Comparison of ENCODE assay signal across 25 mouse cellular contexts in genomic region chr11:108443893-108444563, GRCm38 (mm10). TPM values are rescaled to one million over a fixed set of nuclear protein-coding genes. Genes with fewer than 3 reads are reported as not detected.
A peak's percentile ranks its signal among the peaks of the same experiment; 100 is the strongest.
DNase-seq lines count a peak whose midpoint lies in the region; ATAC-seq lines count a peak whose summit lies in the region.
"Had no signal": no experiment of that assay in that cellular context is flagged by ENCODE, and none has a peak within 500 bp of the region (broad histone marks: within the 10 kb centered on the region; RNA-seq: fewer than 3 reads in every experiment).

No protein-coding gene starts in this region.

- H3K27ac ChIP-seq in kidney, embryonic 14.5 days (ENCODE audit: low read depth, low read length), result no peak overlapping the region
- no peak overlapping the region for H3K27ac ChIP-seq in kidney, embryonic 16.5 days (ENCODE audit: low read length)
- H3K27ac ChIP-seq: embryonic facial prominence, embryonic 10.5 days; embryonic facial prominence, embryonic 12.5 days; forebrain, embryonic 13.5 days had no signal

- no peaks in the 10 kb centered on the region for H3K9me3 ChIP-seq in kidney, embryonic 14.5 days (ENCODE audit: control insufficient read depth, low read length)
- H3K9me3 ChIP-seq in kidney, embryonic 16.5 days (ENCODE audit: low read length), result no peaks in the 10 kb centered on the region
- 0 out of 2 replicates have a peak, but pooled peaks cover 4% of the 10 kb centered on the region for H3K9me3 ChIP-seq in megakaryocyte, embryonic 14.5 days
- H3K9me3 ChIP-seq: embryonic facial prominence, embryonic 10.5 days; embryonic facial prominence, embryonic 12.5 days; forebrain, embryonic 13.5 days; G1E had no signal

- DNase-seq in kidney, adult 9 months, result no peak
- no peak for DNase-seq in kidney, postnatal 25 days
- DNase-seq in kidney, postnatal 10 days, result peak; percentile 20
- no peak for DNase-seq in kidney, adult 18-20 months
- DNase-seq: adrenal gland, adult 8-10 months; adrenal gland, postnatal 14 days; adrenal gland, postnatal 36 days; B cell, adult 2 months; cerebellum, adult 11-12 months; cerebellum, adult 2 months; cerebellum, adult 9-10 months; cerebellum, postnatal 10 days; cerebellum, postnatal 25 days had no signal

- no peak overlapping the region for H3K4me3 ChIP-seq in kidney, embryonic 14.5 days (ENCODE audit: low read length)
- H3K4me3 ChIP-seq in kidney, embryonic 16.5 days (ENCODE audit: low read length), result no peak overlapping the region
- H3K4me3 ChIP-seq in megakaryocyte, embryonic 14.5 days (replicated peaks), result peak overlapping the region; percentile 42
- H3K4me3 ChIP-seq: embryonic facial prominence, embryonic 10.5 days; embryonic facial prominence, embryonic 12.5 days; forebrain, embryonic 13.5 days had no signal

- H3K4me1 ChIP-seq in kidney, embryonic 14.5 days (ENCODE audit: control insufficient read depth, insufficient read depth, low read length), result no peaks in the 10 kb centered on the region
- 0 out of 2 replicates have a peak, but pooled peaks cover 4% of the 10 kb centered on the region for H3K4me1 ChIP-seq in kidney, embryonic 16.5 days (ENCODE audit: insufficient read depth, low read length)
- no peaks in the 10 kb centered on the region for H3K4me1 ChIP-seq in megakaryocyte, embryonic 14.5 days
- H3K4me1 ChIP-seq: embryonic facial prominence, embryonic 10.5 days; embryonic facial prominence, embryonic 12.5 days; forebrain, embryonic 13.5 days had no signal

- H3K36me3 ChIP-seq in kidney, embryonic 14.5 days (ENCODE audit: control insufficient read depth, insufficient read depth, low read length), result no peaks in the 10 kb centered on the region
- 0 out of 2 replicates have a peak, but pooled peaks cover 6% of the 10 kb centered on the region for H3K36me3 ChIP-seq in kidney, embryonic 16.5 days (ENCODE audit: insufficient read depth, low read length)
- H3K36me3 ChIP-seq in megakaryocyte, embryonic 14.5 days (replicated peaks; ENCODE audit: low read length), result no peaks in the 10 kb centered on the region
- H3K36me3 ChIP-seq: G1E had no signal

- ATAC-seq in kidney, embryonic 14.5 days (ENCODE audit: low FRiP score, low TSS enrichment), result 0 out of 2 replicates have a peak, but pooled peaks have one; percentile 72
- peak; percentile 92 for ATAC-seq in kidney, embryonic 16.5 days (ENCODE audit: low FRiP score, low TSS enrichment)
- ATAC-seq in megakaryocyte, adult 5-6 weeks (ENCODE audit: poor library complexity, severe bottlenecking), result no peak
- ATAC-seq: activated CD4-positive, CD25-positive, alpha-beta regulatory T cell, adult 4 months; CD4-positive, CD25-positive, alpha-beta regulatory T cell, adult 4 months; forebrain, embryonic 13.5 days; Patski had no signal

- 43% methylated on average over 11 of the region's 11 CpGs for WGBS in kidney, embryonic 14.5 days
- WGBS in kidney, embryonic 16.5 days, result 52% methylated on average over 11 of the region's 11 CpGs

- H3K9ac ChIP-seq in kidney, embryonic 14.5 days (ENCODE audit: low read depth, low read length), result no peak overlapping the region
- no peak overlapping the region for H3K9ac ChIP-seq in kidney, embryonic 16.5 days (replicated peaks; ENCODE audit: low read length)
- H3K9ac ChIP-seq: embryonic facial prominence, embryonic 12.5 days; forebrain, embryonic 13.5 days had no signal

- H3K4me2 ChIP-seq in kidney, embryonic 14.5 days (replicated peaks; ENCODE audit: low read depth, low read length), result no peak overlapping the region
- H3K4me2 ChIP-seq in kidney, embryonic 16.5 days (replicated peaks; ENCODE audit: low read depth, low read length), result no peak overlapping the region
- H3K4me2 ChIP-seq: embryonic facial prominence, embryonic 12.5 days; forebrain, embryonic 13.5 days had no signal

- H3K27me3 ChIP-seq in kidney, embryonic 14.5 days (ENCODE audit: control insufficient read depth, insufficient read depth, low read length), result no peaks in the 10 kb centered on the region
- H3K27me3 ChIP-seq in kidney, embryonic 16.5 days (ENCODE audit: insufficient read depth, low read length), result no peaks in the 10 kb centered on the region
- peaks cover 2% of the 10 kb centered on the region for H3K27me3 ChIP-seq in megakaryocyte, embryonic 14.5 days (replicated peaks)
- H3K27me3 ChIP-seq: CH12.LX; embryonic facial prominence, embryonic 12.5 days; forebrain, embryonic 13.5 days; Patski had no signal

RNA-seq across cellular contexts. Expression of gene Cep112, which starts 19.0 kb away (rescaled TPM):
- 10.2 and 16.3 TPM in 2 replicates for polyA plus RNA-seq in kidney, embryonic 14.5 days (2014; fragmentation: Nextera tagmentation; extraction: Ambion mirVana)
- 10.0 and 10.4 TPM in 2 replicates for polyA plus RNA-seq in kidney, embryonic 16.5 days (2015; fragmentation: Nextera tagmentation; extraction: Ambion mirVana)
- polyA plus RNA-seq in megakaryocyte, embryonic 14.5 days (2012; ENCODE audit: insufficient read depth, low replicate concordance), result not detected in 2 replicates
- 0.82 and 1.6 TPM in 2 replicates for total RNA-seq in megakaryocyte, adult 5-6 weeks (2015)
- 0.07 and 0.65 TPM in 2 replicates for total RNA-seq in megakaryocyte, adult 5-6 weeks (2017)
- polyA plus RNA-seq: G1E had no signal

Comparison
In these comparisons a context has a peak if more than half of its experiments do, and no peak if none do; other contexts are left out.
1. RNA of gene Cep112, which starts 19.0 kb away (polyA plus RNA-seq): 10.2 to 16.3 TPM in kidney, embryonic 14.5 days and 10.0 to 10.4 TPM in kidney, embryonic 16.5 days; not detected in megakaryocyte, embryonic 14.5 days; every median in the first group is over 10 times any median in the second.